Mouse (Mus musculus): Measurements from ENCODE around the gene Srl.
A peak's percentile ranks its signal among the peaks of the same experiment; 100 is the strongest.

Gene Srl

GRCm38 (mm10) chr16:4472687-4473086, 68.9 kb downstream of the Srl start:
- DNase-seq = no peak

- DNase-seq = no peak
Measured at GRCm38 (mm10) chr16:4469599-4470352, 71.8 kb downstream of the Srl start.

GRCm38 (mm10) chr16:4464529-4465089, 77.0 kb downstream of the Srl start:
- DNase-seq = no peak

GRCm38 (mm10) chr16:4457927-4458326, 83.7 kb downstream of the Srl start:
- no peak for DNase-seq

- no peak for DNase-seq
Measured at GRCm38 (mm10) chr16:4456391-4456790, 85.2 kb downstream of the Srl start.

- DNase-seq = peak; percentile 9
Measured at GRCm38 (mm10) chr16:4455693-4456092, 85.9 kb downstream of the Srl start.

- no peak for DNase-seq
Measured at GRCm38 (mm10) chr16:4454563-4454962, 87.1 kb downstream of the Srl start.

GRCm38 (mm10) chr16:4449418-4449817, 92.2 kb downstream of the Srl start:
- DNase-seq = no peak

GRCm38 (mm10) chr16:4448235-4448634, 93.4 kb downstream of the Srl start:
- peak; percentile 9 for DNase-seq

- DNase-seq = no peak
Measured at GRCm38 (mm10) chr16:4446395-4446794, 95.2 kb downstream of the Srl start.

GRCm38 (mm10) chr16:4444378-4444777, 97.2 kb downstream of the Srl start:
- no peak for DNase-seq

GRCm38 (mm10) chr16:4439302-4440066, 102.1 kb downstream of the Srl start:
- DNase-seq = no peak

GRCm38 (mm10) chr16:4436738-4437137, 104.9 kb downstream of the Srl start:
- DNase-seq = peak; percentile 25

- no peak for DNase-seq
Measured at GRCm38 (mm10) chr16:4435371-4435770, 106.2 kb downstream of the Srl start.

- DNase-seq = no peak
Measured at GRCm38 (mm10) chr16:4431841-4432240, 109.8 kb downstream of the Srl start.

- DNase-seq = no peak
Measured at GRCm38 (mm10) chr16:4431013-4431412, 110.6 kb downstream of the Srl start.

GRCm38 (mm10) chr16:4430232-4430631, 111.4 kb downstream of the Srl start:
- DNase-seq = no peak

Data from embryo, embryonic 11 days (tissue).